Mouse (Mus musculus) cerebellum, postnatal 10 days (tissue): Measurements from ENCODE around the gene Bbc3.
"Not testable (repeated sequence)": the region's sequence is repeated elsewhere in the genome, so short reads cannot be mapped to it uniquely, and the experiment has no call there.

ENCODE experiments used
- DNase-seq, 2 experiments: peaks; one replicate each; pipeline ENCODE4 v3.0.0; 2021; ENCODE audit warnings: mixed read lengths in 2 of 2

Gene Bbc3

DNA sequence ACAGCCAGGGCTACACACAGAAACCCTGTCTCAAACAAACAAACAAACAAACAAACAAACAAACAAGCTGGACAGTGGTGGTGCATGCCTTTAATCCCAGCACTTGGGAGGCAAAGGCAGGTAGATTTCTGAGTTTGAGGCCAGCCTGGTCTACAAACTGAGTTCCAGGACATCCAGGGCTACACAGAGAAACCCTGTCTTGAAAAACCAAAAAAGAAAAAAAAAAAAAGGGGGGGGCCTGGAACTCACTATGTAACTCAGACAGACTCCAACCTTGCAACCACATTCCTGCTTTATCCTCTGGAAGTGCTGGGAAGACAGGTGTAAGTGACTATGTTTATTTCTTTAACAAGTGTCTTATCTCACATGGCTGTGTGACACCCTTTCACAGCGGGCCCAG lies at the start of gene Bbc3:
TSS of gene Bbc3 (plus strand) at position 301 of the 400 bp plus-strand sequence.
- not testable (repeated sequence) for DNase-seq

DNA sequence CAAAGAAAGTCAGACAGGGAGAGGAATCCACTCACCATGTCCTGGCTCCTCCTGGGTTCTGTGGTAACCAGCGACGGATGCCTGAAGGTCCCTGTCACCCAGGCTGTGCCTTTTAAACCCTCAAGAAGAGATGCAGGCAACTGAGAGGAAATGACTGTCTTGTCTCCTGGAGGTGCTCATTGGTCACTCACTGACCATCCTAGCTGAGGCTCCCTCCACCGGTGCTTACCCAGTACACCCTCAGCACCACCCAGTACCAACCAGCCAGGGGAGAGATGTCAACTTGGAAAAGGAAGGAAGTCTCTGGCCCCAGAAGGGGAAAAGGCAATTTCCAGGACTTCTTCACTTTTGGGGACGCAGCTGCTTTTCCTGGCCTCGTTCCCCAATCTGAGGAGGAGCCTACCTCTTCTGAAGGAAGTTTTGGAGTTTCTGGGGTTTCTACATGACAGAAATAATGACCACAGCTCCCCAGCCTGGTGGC lies 49.0 kb upstream of the Bbc3 start, which contains the start of gene C5ar1:
TSS of gene C5ar1 (minus strand) at position 431 of the 481 bp plus-strand sequence.
- DNase-seq = no peak

DNA sequence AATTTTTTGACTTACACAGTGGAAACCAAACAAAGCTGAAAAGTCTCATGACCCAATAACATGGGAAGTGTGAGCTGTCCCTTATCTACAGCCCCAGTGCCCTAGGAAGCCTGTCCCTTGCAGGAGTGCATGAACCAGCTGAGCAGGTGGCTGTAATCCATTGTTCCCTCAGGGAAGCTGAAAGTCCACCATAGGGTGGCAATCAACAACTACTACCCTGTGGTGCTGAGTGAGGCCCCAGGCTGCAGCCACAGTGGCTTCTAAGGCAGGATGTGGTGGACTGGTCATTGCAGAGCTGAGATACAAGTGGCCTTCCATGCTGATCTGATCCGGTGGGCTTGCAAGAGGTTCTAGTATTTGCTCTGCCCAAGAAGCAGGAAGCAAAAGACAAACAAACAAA lies 47.1 kb upstream of the Bbc3 start:
- DNase-seq = no peak

DNA sequence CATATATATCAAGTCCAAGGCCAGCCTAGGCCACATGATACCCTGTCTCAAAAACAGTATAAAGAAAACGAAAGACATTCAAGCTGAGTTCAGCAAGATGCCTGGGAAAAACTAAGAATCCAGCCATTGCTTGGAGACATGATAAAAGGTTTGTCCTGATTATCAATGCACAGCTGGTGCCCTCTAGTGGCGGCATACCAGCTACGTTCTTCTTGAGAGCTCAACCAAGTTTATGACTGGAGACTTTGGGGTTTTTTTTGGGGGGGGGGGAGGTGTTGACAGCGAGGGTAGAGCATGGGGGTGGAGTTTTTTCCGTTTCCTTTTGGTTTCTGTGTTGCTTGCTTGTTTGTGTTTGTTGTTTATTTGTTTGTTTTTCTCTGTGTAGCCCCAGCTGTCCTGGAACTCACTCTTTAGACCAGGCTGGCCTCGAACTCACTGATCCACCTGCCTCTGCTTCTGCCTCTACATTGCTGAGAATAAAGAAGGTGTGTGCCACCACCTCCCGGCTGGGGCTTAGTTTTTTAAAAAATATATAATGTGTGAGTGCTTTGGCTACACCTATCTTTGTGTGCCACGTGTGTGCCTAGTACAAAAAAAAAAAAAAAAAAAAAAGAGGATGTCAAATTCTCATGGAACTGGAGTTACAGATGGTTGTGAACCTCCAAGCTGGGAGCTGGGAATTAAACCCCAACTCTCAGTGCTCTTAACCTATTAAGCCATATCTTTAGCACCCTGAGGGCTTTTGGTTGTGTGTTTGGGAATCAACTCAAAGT lies 45.0 kb upstream of the Bbc3 start:
- DNase-seq = peak; percentile 89 to 92

DNA sequence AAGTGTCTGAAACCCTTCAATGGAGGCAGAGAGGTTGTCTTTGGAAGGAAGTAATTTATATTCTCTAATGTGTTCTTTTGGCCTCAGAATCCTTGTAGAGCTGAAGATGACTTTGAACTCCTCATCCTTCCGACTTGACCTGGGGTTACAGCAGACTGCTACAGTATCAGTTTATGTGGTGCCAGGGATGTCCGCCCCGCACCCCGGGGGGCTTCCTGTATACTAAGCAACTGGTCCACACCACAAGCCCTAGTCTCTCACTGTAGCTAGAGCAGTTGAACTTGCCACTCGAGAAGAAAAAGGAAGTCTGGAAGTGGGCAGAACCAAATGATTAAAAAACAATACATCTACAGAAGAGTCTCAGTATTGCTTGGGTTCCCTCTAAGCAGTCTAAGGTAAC lies 44.4 kb upstream of the Bbc3 start:
- DNase-seq = no peak

DNA sequence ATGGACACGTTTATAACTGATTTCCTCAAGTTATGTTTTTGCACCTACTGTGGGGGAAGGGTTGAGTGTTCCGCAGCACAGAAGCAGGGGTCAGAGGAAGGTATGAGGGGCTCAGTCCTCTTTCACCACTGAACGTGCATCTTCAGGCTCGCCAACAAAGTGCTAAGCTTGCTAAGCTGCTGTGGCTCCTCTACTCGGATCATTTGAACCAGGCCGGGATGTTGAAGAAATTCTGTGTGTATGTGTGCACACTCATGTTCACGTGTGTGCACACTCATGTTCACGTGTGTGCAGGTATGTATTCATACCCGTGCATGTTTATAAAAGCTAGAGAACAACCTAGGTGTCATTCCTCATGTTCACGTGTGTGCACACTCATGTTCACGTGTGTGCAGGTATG lies 42.3 kb upstream of the Bbc3 start:
- DNase-seq = no peak

DNA sequence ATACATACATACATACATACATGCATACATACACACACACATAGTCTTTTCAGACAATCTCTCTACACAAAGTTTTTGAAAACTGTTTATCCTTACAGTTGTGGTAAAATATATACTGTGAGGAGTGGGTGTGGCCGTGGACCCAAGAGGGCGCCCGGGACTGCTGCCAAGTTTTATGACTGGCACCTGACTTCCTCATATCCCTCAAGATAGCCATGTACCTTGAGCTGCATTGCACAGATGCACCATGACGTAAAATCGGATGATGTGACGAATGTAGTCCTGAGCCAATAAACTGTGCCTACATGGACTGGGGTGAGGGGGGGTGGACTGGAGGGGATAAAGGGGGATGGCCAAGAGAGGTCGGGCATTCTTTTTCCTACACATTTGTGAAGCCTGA lies 41.6 kb upstream of the Bbc3 start:
- not testable (repeated sequence) for DNase-seq

DNA sequence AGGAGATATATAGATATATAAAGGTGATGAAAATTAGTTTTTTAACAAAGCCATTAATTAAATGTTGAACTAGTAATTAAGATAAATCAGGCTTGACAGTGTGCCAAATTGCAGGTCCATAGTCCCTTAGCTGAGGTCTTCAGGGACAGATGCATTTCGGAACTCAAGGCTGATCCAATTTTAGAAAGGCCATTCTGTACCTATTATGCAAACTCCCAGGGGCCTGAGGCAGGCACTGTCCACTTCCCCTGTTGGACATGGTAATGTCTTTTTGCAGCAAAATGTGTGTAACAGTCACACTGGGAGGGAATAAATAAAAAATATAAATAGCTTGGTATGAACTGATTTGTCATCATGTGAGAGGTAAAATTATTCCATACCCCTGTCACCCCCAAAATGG lies 37.1 kb upstream of the Bbc3 start:
- DNase-seq = no peak

DNA sequence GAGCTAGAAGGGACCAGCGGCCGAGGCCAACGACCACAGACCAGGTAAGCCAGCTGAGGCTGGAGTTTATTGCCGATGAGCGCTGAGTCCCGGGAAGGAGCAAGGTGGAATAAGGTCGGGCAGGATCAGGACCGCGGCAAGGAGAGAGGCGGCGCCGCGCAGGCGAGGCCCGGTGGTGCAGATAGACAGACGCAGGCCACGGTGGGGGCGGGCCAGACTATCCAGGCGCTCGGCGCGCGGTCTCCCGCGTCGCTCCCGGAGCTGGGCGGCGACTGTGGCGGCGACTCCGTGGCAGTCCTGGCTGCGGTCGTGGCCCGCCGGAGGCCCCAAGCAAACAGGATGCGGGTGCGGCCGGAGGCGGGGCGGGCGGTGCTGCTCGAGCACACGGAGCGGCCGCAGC lies 35.5 kb upstream of the Bbc3 start:
- DNase-seq = peak; percentile 83

DNA sequence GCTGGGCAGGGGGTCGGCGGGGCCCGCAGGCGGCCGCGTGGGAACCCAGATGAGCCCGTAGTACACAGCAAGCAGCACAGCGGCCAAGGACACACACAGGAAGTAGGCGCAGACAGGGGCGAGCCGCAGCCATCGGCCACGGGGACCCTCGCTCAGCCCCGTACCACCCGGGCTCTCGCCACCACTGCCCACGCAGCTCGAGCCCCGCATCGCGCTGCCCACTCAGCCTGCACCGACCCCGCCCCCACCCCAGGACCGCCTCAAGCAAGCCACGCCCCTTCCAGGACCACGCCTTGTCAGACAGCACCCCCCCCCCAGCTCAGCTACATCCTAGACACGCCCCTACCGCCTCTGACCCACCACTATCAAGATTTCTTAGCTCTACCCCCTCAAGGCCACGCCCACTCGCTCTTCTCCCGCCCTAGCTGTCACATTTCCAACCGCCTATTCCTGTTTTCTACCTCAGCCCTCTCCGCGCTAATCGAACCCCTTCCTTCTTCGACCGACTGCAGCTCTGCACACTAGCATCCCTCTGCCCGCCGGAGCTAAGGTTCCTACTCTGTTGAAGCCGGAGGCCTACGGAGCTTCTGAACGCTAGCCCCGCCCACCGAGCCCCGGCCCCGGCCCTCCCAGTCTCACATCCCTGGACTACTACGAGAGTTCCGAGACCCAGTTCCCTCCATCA lies 35.0 kb upstream of the Bbc3 start, which contains the start of gene Inafm1:
TSS of gene Inafm1 (minus strand) at position 537 of the 685 bp plus-strand sequence.
- peak; percentile 94 to 96 for DNase-seq

DNA sequence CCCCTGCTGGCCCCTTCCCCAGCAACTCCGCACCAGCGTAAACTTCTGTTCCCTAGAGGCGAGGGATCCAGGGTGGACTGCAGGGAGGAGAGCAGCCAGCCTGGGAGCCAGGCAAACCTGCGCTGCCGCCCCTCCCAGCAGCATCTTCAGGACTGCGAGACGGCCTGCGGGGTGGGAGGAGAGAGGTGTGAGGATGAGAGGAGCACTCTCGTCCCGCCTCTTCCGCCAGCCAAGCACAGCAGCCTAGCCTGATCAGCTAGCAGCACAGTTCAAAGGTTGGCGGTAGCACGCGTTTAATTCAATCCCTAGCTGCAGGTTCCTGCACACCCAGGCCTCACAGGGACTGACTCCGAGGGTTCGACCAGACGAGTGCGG lies 34.4 kb upstream of the Bbc3 start:
- DNase-seq = peak in 1 of 2 experiments; percentile 83

DNA sequence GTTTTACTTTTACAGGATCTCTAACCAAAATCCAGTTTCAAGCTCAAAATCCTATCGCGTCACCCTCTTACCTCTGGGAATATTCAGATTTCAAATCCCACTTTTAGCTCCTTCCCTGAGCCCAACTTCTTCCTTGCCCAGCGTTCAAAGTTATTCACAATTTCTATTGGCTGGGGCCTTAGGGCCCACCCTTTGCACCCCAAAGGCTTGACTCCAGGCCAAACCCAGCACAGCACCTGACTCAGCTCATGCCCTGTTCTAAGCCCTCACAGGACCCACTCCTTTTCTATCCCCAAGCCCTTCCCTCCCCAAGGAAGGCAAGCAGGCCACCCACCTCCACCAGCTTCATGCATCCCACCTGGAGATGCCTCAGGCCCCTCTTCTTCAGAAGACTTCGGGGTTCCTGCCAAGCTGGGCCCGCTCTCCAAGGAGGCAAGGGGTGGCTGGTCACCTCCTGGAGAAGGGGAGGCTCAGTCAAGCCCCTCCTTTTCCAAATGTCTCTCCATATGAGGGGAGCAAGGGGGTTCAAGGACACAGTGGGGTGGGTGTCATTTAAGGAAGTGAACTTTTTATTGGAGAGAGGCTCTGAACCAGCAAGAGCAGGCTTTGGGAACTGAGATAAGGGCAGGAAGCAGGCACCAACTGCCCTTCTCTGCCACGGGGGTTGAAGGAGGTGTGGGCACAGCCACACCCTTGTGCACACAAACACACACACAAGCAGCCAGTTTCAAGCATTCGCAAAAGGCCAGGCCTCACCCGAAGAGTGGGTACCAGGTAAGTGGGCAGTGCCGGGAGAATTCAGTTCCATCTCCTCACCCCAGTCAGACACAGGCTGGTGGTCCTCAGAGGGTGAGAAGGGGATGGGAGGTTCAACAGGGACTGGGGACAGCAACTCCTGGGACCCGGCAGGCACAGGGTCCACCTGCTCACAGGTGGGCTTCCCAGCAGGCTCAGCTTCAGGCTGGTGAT lies 33.0 kb upstream of the Bbc3 start:
- DNase-seq = peak in 1 of 2 experiments; percentile 24

DNA sequence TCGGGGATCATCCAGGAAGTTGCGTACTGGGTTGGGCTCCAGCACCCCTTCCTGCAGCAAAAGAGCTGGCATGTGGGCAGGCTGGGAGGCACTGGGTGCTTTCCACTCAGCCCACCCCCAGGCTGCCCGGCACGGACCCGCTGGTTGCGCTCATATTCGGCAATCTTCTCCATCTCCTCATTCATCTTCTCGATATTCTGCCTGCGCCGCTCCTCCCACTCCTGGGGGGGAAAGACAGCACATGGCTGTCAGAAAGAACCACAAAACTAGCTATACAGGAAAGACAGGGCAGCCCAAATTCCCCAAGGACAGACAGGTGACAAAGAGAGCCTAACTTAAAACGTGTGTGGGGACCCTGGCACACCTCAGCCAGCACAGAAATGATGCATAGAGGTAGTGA lies 27.5 kb upstream of the Bbc3 start:
- DNase-seq = no peak

DNA sequence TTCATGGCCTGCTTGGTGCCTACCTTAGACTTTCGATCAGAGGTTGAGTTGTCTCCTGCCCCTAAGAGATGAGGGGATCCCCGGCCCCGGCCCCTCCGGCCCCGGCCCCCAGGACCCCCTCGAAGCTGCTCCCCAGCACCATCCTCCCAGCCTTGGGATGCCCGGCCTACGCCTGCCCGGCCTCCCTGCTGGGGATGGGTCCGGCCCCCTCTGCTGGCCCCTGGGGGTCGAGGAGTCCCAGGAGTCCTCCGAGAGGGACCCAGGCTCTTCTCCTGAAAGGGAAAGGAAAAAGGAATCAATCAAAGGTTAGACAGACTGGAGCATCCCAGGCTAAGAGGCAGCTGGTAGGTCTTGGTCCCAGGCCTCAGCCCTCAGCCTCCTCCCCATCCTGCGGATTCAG lies 25.9 kb upstream of the Bbc3 start:
- DNase-seq = no peak

DNA sequence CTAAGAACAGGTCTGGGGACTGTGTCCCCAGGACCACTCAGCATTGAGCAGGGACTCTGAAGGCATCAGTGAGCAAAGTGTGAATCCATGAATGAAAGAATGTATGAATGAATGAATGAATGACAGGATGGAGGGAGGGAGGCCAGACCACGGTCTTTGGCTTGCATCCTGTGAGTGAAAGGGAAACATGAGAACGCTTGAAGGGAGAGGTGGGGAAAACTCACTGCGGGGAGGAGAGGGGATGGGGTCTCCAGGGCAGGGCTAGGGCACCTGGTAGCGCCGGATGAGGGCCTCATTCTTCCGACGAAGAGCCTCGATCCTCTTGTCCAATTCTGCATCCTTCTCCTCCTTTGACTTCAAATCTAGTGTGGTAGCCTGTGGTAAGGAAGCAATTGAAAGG lies 24.2 kb upstream of the Bbc3 start:
- DNase-seq = no peak

DNA sequence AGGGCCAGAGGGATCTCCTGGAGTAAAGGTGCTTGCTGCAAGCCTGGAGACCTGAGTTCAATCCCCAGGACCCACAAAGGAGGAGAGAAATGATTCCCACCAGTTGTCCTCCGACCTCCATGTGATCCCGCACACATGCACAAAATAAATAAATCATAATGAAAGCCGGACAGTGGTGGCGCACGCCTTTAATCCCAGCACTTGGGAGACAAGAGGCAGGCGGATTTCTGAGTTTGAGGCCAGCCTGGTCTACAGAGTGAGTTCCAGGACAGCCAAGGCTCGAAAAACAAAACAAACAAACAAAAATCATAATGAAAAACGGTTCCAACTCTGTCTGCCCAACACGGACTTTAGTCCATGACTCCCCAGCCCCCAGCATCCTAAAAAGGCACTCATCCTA lies 23.3 kb upstream of the Bbc3 start:
- no peak for DNase-seq

DNA sequence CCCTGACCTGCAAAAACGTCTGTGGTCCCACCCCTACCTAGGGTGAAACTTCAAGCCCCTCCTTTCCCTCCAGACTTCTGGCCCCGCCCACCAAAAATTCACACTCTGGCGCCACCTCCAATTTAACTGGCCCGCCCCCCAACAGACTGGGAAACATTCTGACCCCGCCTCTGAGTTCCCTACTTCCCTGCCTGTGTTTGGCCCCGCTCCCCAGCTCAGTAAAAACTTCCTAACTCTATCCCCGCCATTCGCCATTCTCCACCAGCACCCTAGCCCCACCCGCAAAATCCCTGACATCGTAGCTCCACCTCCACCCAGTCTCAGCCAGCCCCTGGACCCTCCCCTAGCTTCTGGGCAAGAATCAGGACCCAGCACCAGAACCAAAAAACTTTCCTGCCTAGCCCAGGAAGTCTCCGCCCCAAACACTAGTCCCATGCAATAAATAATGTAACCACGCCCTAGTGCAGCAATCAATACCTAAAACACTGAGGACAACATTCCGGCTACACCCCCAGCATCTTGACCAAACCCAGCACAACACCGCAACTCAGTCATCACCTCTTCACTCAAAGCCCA lies 22.7 kb upstream of the Bbc3 start:
- peak; percentile 66 to 70 for DNase-seq

DNA sequence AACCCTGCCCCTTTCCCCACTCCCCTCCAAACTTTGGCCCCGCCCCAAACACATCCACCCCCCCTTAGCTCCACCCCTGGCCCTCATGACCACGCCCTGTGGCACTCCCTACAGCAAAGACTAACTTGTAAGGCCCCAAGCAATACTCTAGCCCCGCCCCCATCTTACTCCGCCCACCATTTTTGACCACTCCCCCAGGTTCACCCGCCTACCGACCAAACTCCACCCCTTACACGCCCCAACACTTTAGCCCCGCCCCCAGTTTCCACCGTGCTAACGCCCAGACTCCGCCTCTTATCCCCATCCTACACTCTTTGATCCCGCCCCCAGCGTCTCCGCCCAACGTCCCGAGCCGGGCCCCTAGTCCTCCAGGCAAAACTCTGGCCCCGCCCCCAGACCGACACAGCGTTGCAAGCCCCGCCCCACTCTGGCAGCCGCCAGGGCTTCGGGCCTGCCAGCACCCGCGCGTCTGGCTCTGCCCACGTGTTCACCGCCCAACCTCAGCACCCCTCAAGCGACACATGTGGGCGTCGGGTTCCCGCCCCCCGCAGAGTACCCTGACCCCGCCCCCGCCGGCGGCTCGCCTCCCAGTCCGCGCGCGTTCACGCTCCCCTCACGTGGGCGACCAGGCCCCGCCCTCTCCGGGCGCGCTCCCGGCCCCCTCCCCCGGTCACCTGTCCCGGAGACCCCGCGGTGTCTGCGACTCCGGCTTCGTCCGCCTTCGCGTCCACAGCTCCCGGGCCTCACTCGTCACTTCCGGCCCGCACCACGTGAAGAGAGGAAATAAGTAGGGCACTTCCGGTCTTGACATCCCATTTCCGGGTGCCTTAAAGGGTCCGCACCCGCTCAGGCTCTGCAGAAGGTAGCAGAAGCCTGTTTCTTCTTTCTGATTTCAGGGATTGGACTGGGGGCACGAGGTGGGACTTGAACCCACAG lies 21.9 kb upstream of the Bbc3 start, which contains the start of gene Ccdc9:
TSS of gene Ccdc9 (minus strand) at position 770 of the 936 bp plus-strand sequence.
- peak; percentile 100 for DNase-seq

DNA sequence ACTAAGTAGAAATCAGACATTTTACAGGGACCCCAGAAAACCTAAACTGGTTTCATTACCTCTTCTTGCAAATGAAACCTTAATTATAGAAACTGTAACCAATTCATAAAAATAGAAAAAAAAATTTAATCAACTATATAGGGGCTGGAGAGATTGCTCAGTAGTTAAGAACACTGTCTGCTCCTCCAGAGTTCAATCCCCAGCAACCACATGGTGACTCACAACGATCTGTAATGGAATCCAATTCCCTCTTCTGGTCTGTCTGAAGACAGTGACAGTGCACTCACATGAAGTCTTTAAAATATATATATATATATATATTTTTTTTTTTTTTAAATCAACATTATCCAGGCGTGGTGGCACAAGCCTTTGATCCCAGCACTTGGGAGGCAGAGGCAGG lies 21.2 kb upstream of the Bbc3 start:
- DNase-seq = no peak

DNA sequence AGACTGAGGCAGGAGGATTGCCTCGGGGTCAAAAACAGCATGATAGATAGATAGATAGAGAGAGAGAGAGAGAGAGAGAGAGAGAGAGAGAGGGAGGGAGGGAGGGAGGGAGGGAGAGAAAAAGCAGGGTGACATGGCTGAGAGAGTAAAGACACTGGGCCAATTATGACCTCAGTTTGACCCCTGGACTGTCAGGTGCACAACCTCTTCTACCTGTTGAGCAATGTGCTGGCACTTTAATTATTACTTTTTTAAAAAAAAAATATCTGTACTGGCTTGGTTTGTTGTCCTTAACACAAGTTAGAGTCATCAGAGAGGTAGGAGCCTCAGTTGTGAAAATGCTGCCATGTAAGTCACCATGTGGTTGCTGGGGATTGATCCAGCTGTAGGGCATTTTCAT lies 20.4 kb upstream of the Bbc3 start:
- no peak for DNase-seq

DNA sequence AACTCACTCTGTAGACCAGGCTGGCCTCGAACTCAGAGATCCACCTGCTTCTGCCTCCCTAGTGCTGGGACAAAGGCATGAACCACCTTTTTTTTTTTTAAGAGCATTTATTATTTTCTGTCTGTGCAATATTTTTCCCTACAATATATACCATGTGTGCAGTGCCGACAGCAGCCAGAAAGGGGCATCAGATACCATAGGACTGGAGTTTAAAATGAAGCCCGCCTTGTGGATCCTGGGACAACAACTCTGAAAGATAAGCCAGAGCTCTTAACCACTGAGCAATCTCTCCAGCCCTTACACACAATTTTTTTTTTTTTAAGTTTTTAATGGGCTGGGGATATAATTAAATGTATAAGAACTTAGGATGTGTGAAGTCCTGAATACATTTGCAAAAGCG lies 13.8 kb upstream of the Bbc3 start:
- peak; percentile 62 to 67 for DNase-seq
